Mouse (Mus musculus) limb, embryonic 14.5 days (tissue): ENCODE measurements at regions not wholly inside any gene's neighbourhood (a gene's known extent, or its start where the extent isn't known, plus 50 kb on each side); places are given as distances from the start of the nearest gene placed in this dataset.

Experiments
- ATAC-seq: fragments of 200-750 bp; cut with Nextera tagmentation; 2 replicates; pipeline ENCODE4 v1.8.0; 2017; ENCODE audit warnings: low read depth, moderate number of reproducible peaks, moderate TSS enrichment; ENCODE audit not compliant: low FRiP score
- DNase-seq: peaks from one replicate; pipeline ENCODE4 v3.0.0-alpha.2; 2015; ENCODE audit warnings: low spot score
- H3K27ac ChIP-seq: fragments of 300-500 bp; sonication (generic); replicated peaks from 2 replicates; pipeline ENCODE4 v1.5.1; 2014; ENCODE audit warnings: low read depth, mild to moderate bottlenecking, low read length, moderate library complexity, mixed read lengths
- H3K27me3 ChIP-seq: fragments of 300-500 bp; sonication (generic); 2 replicates; pipeline ENCODE4 v1.6.1; 2014; ENCODE audit warnings: low read length, mixed read lengths; ENCODE audit not compliant: control insufficient read depth, insufficient read depth
- H3K36me3 ChIP-seq: fragments of 300-500 bp; sonication (generic); 2 replicates; pipeline ENCODE4 v1.6.1; 2014; ENCODE audit warnings: mild to moderate bottlenecking, low read length, moderate library complexity, mixed read lengths; ENCODE audit not compliant: control insufficient read depth, insufficient read depth
- H3K4me1 ChIP-seq: fragments of 300-500 bp; sonication (generic); 2 replicates; pipeline ENCODE4 v1.6.1; 2014; ENCODE audit warnings: antibody characterized with exemption, low read length, mixed read lengths; ENCODE audit not compliant: control insufficient read depth, insufficient read depth
- H3K4me2 ChIP-seq: fragments of 300-500 bp; sonication (generic); replicated peaks from 2 replicates; pipeline ENCODE4 v1.6.1; 2014; ENCODE audit warnings: low read depth, mild to moderate bottlenecking, low read length, moderate library complexity; ENCODE audit not compliant: severe bottlenecking
- H3K4me3 ChIP-seq: fragments of 300-500 bp; sonication (generic); replicated peaks from 2 replicates; pipeline ENCODE4 v1.5.1; 2014; ENCODE audit warnings: low read length
- H3K9ac ChIP-seq: fragments of 300-500 bp; sonication (generic); 2 replicates; pipeline ENCODE4 v1.6.1; 2014; ENCODE audit warnings: mild to moderate bottlenecking, low read depth, low read length, moderate library complexity; ENCODE audit not compliant: severe bottlenecking
- H3K9me3 ChIP-seq: fragments of 300-500 bp; sonication (generic); 2 replicates; pipeline ENCODE4 v1.6.1; 2016; ENCODE audit warnings: low read length; ENCODE audit not compliant: control insufficient read depth
- POLR2A ChIP-seq: fragments of 200-500 bp; IDR thresholded peaks from 2 replicates; pipeline ENCODE4 v1.8.0; 2012; ENCODE audit warnings: inconsistent platforms, mild to moderate bottlenecking, moderate library complexity, borderline replicate concordance; ENCODE audit not compliant: insufficient read depth, insufficient read length; ENCODE audit errors: extremely low read depth
- WGBS: fragments of 180-500 bp; shearing (Covaris S2); extraction: QIAGEN DNeasy Blood & Tissue Kit; methylation state at CpG from one replicate; pipeline ENCODE4 v1.1.7; 2014; 5-methylcytosine and 5-hydroxymethylcytosine counted together

GRCm38 (mm10) chr1:154004647-154005046 is 104.6 kb upstream of the Teddm2 start:
- WGBS: 88% methylated on average over 4 of the region's 4 CpGs
- ATAC-seq (no peak), DNase-seq (no peak)
- Histone ChIP-seq H3K4me1 (peaks cover 8% of the 10 kb centered on the region; the same call in 1 of the 2 replicates), H3K36me3 (no peaks in the 10 kb centered on the region), H3K9me3 (no peaks in the 10 kb centered on the region), H3K4me3 (no peak overlapping the region), H3K9ac (no peak overlapping the region), H3K27me3 (no peaks in the 10 kb centered on the region), H3K4me2 (no peak overlapping the region), H3K27ac (no peak overlapping the region)
- no peak for TF ChIP-seq POLR2A

DNA sequence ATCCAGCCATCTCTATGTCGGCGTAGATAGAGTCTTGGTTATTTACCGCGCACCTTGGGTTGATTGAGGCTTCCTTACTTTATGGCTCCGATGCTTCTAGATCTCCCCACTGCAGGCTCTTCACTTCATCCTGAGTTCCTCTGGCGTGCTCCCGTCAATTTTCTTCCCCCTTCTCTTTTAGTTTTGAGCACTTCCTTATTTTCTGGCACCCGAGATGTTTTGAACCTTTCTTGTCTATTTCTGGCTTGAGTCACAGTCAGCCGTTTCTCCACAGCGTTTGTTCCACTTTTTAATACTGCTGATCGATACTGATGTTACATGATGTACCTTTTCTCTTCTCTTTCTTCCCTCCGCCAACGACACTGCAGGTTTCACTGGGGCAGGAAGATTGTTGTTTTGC is 106.0 kb upstream of the Teddm2 start:
- H3K4me2 ChIP-seq: no peak overlapping the region
- WGBS: 87% methylated on average over 13 of the region's 13 CpGs
- H3K4me1 ChIP-seq: peaks cover 10% of the 10 kb centered on the region; the same call in 1 of the 2 replicates
- H3K27me3 ChIP-seq: no peaks in the 10 kb centered on the region
- H3K9me3 ChIP-seq: no peaks in the 10 kb centered on the region
- H3K9ac ChIP-seq: no peak overlapping the region
- TF ChIP-seq POLR2A: no peak
- no peak overlapping the region for H3K4me3 ChIP-seq
- H3K27ac ChIP-seq: no peak overlapping the region
- ATAC-seq: no peak
- no peaks in the 10 kb centered on the region for H3K36me3 ChIP-seq
- DNase-seq: no peak

DNA sequence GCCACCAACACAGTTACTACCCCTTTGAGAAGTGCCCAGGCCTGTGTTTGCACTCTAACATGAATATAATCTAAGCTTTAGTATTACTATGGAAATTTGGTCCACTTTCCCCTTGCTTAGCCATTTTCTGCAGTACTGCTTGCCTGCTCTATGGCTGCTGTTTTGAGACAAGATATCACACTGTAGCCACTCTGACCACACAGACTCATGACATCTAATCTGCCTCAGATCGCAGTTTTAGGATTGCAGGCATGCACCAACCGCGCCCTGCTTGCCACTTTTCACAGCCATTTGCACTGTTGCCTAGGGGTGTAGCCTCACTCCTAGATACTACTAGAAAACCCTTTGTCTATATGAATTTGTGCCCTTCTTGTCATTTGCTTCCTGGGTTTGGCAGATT is 107.4 kb upstream of the Teddm2 start:
- no peak overlapping the region for H3K27ac ChIP-seq
- no peak overlapping the region for H3K4me3 ChIP-seq
- no peak overlapping the region for H3K4me2 ChIP-seq
- no peak for TF ChIP-seq POLR2A
- no peaks in the 10 kb centered on the region for H3K27me3 ChIP-seq
- H3K9me3 ChIP-seq: no peaks in the 10 kb centered on the region
- H3K36me3 ChIP-seq: no peaks in the 10 kb centered on the region
- WGBS: 93% methylated on average over 3 of the region's 3 CpGs
- no peak overlapping the region for H3K9ac ChIP-seq
- DNase-seq (no peak), ATAC-seq (no peak)
- peaks cover 10% of the 10 kb centered on the region; the same call in 1 of the 2 replicates for H3K4me1 ChIP-seq

GRCm38 (mm10) chr1:154008593-154009310 is 108.7 kb upstream of the Teddm2 start:
- ATAC-seq (peak; percentile 84), DNase-seq (peak; percentile 55)
- Histone ChIP-seq H3K36me3 (no peaks in the 10 kb centered on the region), H3K4me2 (no peak overlapping the region), H3K27me3 (no peaks in the 10 kb centered on the region), H3K9ac (no peak overlapping the region), H3K9me3 (no peaks in the 10 kb centered on the region), H3K27ac (no peak overlapping the region), H3K4me3 (no peak overlapping the region), H3K4me1 (peaks cover 10% of the 10 kb centered on the region; the same call in 1 of the 2 replicates)
- TF ChIP-seq POLR2A: no peak
- WGBS: 56% methylated on average over 11 of the region's 11 CpGs

GRCm38 (mm10) chr1:154010681-154011080 is 110.7 kb upstream of the Teddm2 start:
- H3K4me3 ChIP-seq: no peak overlapping the region
- 85% methylated on average over 4 of the region's 4 CpGs for WGBS
- no peaks in the 10 kb centered on the region for H3K9me3 ChIP-seq
- ATAC-seq (no peak), DNase-seq (no peak)
- H3K36me3 ChIP-seq: no peaks in the 10 kb centered on the region
- no peak overlapping the region for H3K9ac ChIP-seq
- no peak overlapping the region for H3K4me2 ChIP-seq
- no peaks in the 10 kb centered on the region for H3K27me3 ChIP-seq
- H3K27ac ChIP-seq: no peak overlapping the region
- no peak for TF ChIP-seq POLR2A
- peaks cover 10% of the 10 kb centered on the region; the same call in 1 of the 2 replicates for H3K4me1 ChIP-seq
